Mouse (Mus musculus): Measurements from ENCODE around the gene Pxmp4.

The Pxmp4 gene

GRCm38 (mm10) chr2:154572996-154573395 lies 30.5 kb downstream of the Pxmp4 start:
- no peak for DNase-seq (ENCODE audit: low spot score)

- DNase-seq (ENCODE audit: low spot score): no peak
These were observed 31.5 kb downstream of the Pxmp4 start for GRCm38 (mm10) chr2:154571976-154572375.

GRCm38 (mm10) chr2:154571266-154571665 lies 32.2 kb downstream of the Pxmp4 start:
- DNase-seq (ENCODE audit: low spot score): no peak

GRCm38 (mm10) chr2:154570666-154571065 lies 32.8 kb downstream of the Pxmp4 start:
- no peak for DNase-seq (ENCODE audit: low spot score)

- DNase-seq (ENCODE audit: low spot score): peak; percentile 95
These were observed 33.6 kb downstream of the Pxmp4 start, which contains the start of gene E2f1 for GRCm38 (mm10) chr2:154569836-154570286. Gene E2f1 (minus strand): TSS chr2:154569892.

- peak; percentile 73 for DNase-seq (ENCODE audit: low spot score)
These were observed 34.3 kb downstream of the Pxmp4 start for GRCm38 (mm10) chr2:154569071-154569748.

GRCm38 (mm10) chr2:154568329-154569070 lies 35.0 kb downstream of the Pxmp4 start:
- DNase-seq (ENCODE audit: low spot score): no peak

GRCm38 (mm10) chr2:154567766-154568165 lies 35.7 kb downstream of the Pxmp4 start:
- no peak for DNase-seq (ENCODE audit: low spot score)

GRCm38 (mm10) chr2:154566641-154567040 lies 36.9 kb downstream of the Pxmp4 start:
- no peak for DNase-seq (ENCODE audit: low spot score)

GRCm38 (mm10) chr2:154565562-154565961 lies 37.9 kb downstream of the Pxmp4 start:
- no peak for DNase-seq (ENCODE audit: low spot score)

GRCm38 (mm10) chr2:154563612-154564170 lies 39.8 kb downstream of the Pxmp4 start:
- DNase-seq (ENCODE audit: low spot score): no peak

GRCm38 (mm10) chr2:154558264-154559039 lies 45.1 kb downstream of the Pxmp4 start, which contains the start of gene Necab3:
Gene Necab3 (minus strand): TSS chr2:154558890.
- peak; percentile 57 for DNase-seq (ENCODE audit: low spot score)

GRCm38 (mm10) chr2:154557184-154557832 lies 46.2 kb downstream of the Pxmp4 start:
- no peak for DNase-seq (ENCODE audit: low spot score)

- DNase-seq (ENCODE audit: low spot score): no peak
These were observed 48.3 kb downstream of the Pxmp4 start for GRCm38 (mm10) chr2:154555235-154555634.

GRCm38 (mm10) chr2:154552424-154552907 lies 51.0 kb downstream of the Pxmp4 start:
- DNase-seq (ENCODE audit: low spot score): peak; percentile 27

- DNase-seq (ENCODE audit: low spot score): no peak
These were observed 51.6 kb downstream of the Pxmp4 start for GRCm38 (mm10) chr2:154551927-154552326.

GRCm38 (mm10) chr2:154551476-154551875 lies 52.0 kb downstream of the Pxmp4 start, which contains the start of gene Actl10:
Gene Actl10 (plus strand): TSS chr2:154551776.
- DNase-seq (ENCODE audit: low spot score): no peak

- DNase-seq (ENCODE audit: low spot score): no peak
These were observed 52.6 kb downstream of the Pxmp4 start for GRCm38 (mm10) chr2:154550937-154551336.

GRCm38 (mm10) chr2:154549886-154550189 lies 53.7 kb downstream of the Pxmp4 start:
- DNase-seq (ENCODE audit: low spot score): no peak

- no peak for DNase-seq (ENCODE audit: low spot score)
These were observed 54.2 kb downstream of the Pxmp4 start for GRCm38 (mm10) chr2:154549127-154549885.

- DNase-seq (ENCODE audit: low spot score): no peak
These were observed 54.8 kb downstream of the Pxmp4 start for GRCm38 (mm10) chr2:154548688-154549087.
